Mouse (Mus musculus) liver, embryonic 13.5 days (tissue): ENCODE measurements around the gene Pgbd1. TPM values are rescaled to one million over a fixed set of nuclear protein-coding genes. Genes with fewer than 3 reads are reported as not detected.
A peak's percentile ranks its signal among the peaks of the same experiment; 100 is the strongest.

Source experiments
- ATAC-seq: fragments of 200-750 bp; cut with Nextera tagmentation; 2 replicates; pipeline ENCODE4 v1.8.0; 2017; ENCODE audit warnings: low read depth, mild to moderate bottlenecking, moderate number of reproducible peaks, moderate library complexity
- DNase-seq: peaks from one replicate; pipeline ENCODE4 v3.0.0; 2022
- H3K27ac ChIP-seq: fragments of 300-500 bp; sonication (generic); 2 replicates; pipeline ENCODE4 v1.5.1; 2015; ENCODE audit warnings: moderate library complexity, mild to moderate bottlenecking, inconsistent platforms
- H3K27me3 ChIP-seq: fragments of 300-500 bp; sonication (generic); 2 replicates; pipeline ENCODE4 v1.6.1; 2015; ENCODE audit warnings: mild to moderate bottlenecking, inconsistent platforms
- H3K36me3 ChIP-seq: fragments of 300-500 bp; sonication (generic); 2 replicates; pipeline ENCODE4 v1.6.1; 2015; ENCODE audit warnings: mild to moderate bottlenecking, inconsistent platforms
- H3K4me1 ChIP-seq: fragments of 300-500 bp; sonication (generic); replicated peaks from 2 replicates; pipeline ENCODE4 v1.6.1; 2015; ENCODE audit warnings: inconsistent platforms
- H3K4me2 ChIP-seq: fragments of 300-500 bp; sonication (generic); 2 replicates; pipeline ENCODE4 v1.6.1; 2015; ENCODE audit warnings: inconsistent platforms, mild to moderate bottlenecking, moderate library complexity
- H3K4me3 ChIP-seq: fragments of 300-500 bp; sonication (generic); replicated peaks from 2 replicates; pipeline ENCODE4 v1.5.1; 2015; ENCODE audit warnings: mild to moderate bottlenecking, inconsistent platforms
- H3K9ac ChIP-seq: fragments of 300-500 bp; sonication (generic); 2 replicates; pipeline ENCODE4 v1.6.1; 2015; ENCODE audit warnings: mild to moderate bottlenecking, inconsistent platforms
- H3K9me3 ChIP-seq: fragments of 300-500 bp; sonication (generic); replicated peaks from 2 replicates; pipeline ENCODE4 v1.6.1; 2016; ENCODE audit warnings: inconsistent platforms
- WGBS: fragments of 180-500 bp; shearing (Covaris S2); methylation state at CpG from one replicate; pipeline ENCODE4 v1.1.7; 2015; ENCODE audit not compliant: insufficient replicate concordance; 5-methylcytosine and 5-hydroxymethylcytosine counted together
- polyA plus RNA-seq: library from polyadenylated mRNA; unstranded; fragments of >200 nt; fragmentation: Nextera tagmentation; extraction: Ambion mirVana; gene quantifications from 2 replicates; pipeline ENCODE4 v1.2.1, GENCODE M21; 2015

The Pgbd1 gene
- polyA plus RNA-seq, 1 experiment from 2014 or later: 1.6 TPM

DNA sequence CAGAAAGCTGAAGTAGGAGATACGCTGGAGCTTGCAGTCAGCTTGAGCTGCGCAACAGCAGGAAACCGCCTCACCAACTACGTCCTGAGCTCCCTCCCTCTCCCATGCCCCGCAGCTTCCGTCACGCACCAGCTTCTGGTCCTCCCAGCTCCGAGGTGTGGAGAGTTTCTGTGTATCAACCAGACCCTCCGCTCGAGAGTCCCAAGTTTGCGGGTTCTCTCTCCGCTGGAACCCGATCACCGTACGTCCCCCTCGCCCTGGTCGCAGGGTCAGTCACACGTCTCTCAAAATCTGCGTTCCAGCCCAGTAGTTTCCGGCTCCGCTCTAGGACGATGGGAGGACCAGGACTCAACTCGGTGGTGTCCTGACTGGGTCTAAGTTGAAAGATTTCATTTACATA is 12.6 kb upstream of the Pgbd1 start, which contains the start of gene Zscan26:
TSS of gene Zscan26 (minus strand) at position 282 of the 400 bp plus-strand sequence.
- Histone ChIP-seq H3K27ac (0 out of 2 replicates have a peak within 1 kb of the TSS, but pooled peaks have one; percentile 47), H3K36me3 (peaks cover 7% of the 10 kb centered on the region; the same call in 1 of the 2 replicates), H3K4me2 (peak within 1 kb of the TSS; percentile 69), H3K4me3 (peak within 1 kb of the TSS; percentile 70), H3K27me3 (peaks cover 19% of the 10 kb centered on the region; the same call in 1 of the 2 replicates), H3K4me1 (peaks cover 26% of the 10 kb centered on the region), H3K9ac (peak within 1 kb of the TSS; percentile 73), H3K9me3 (no peaks in the 10 kb centered on the region)
- WGBS: under 1% methylated on average over 23 of the region's 23 CpGs
- peak; percentile 79 for ATAC-seq
- peak; percentile 64 for DNase-seq

DNA sequence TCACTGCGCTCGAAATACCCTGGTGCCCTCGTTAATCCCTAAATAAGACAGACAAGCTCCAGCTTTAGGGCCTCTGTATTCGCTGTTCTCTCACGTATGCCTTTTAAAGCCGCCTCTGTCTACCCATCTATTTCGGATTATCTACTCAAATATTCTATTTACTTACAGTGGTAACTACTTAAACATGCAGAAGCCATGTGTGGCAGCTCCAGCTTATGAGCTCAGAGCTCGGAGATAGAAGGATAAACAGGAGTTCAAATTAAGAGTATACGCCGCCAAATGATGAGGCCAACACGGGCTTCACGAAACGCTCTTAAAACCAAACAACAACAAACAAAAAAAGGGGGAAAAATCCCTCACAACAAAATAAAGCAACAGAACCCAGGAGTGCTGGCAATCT is 12.2 kb upstream of the Pgbd1 start:
- H3K9ac ChIP-seq: peak overlapping the region; percentile 73
- ATAC-seq (peak; percentile 11), DNase-seq (no peak)
- peak overlapping the region; percentile 69 for H3K4me2 ChIP-seq
- H3K9me3 ChIP-seq: no peaks in the 10 kb centered on the region
- H3K4me1 ChIP-seq: peaks cover 30% of the 10 kb centered on the region
- H3K36me3 ChIP-seq: peaks cover 10% of the 10 kb centered on the region
- H3K4me3 ChIP-seq: peak overlapping the region; percentile 70
- H3K27ac ChIP-seq: 0 out of 2 replicates have a peak overlapping the region, but pooled peaks have one; percentile 47
- 3% methylated on average over 13 of the region's 13 CpGs for WGBS
- H3K27me3 ChIP-seq: peaks cover 19% of the 10 kb centered on the region; the same call in 1 of the 2 replicates

DNA sequence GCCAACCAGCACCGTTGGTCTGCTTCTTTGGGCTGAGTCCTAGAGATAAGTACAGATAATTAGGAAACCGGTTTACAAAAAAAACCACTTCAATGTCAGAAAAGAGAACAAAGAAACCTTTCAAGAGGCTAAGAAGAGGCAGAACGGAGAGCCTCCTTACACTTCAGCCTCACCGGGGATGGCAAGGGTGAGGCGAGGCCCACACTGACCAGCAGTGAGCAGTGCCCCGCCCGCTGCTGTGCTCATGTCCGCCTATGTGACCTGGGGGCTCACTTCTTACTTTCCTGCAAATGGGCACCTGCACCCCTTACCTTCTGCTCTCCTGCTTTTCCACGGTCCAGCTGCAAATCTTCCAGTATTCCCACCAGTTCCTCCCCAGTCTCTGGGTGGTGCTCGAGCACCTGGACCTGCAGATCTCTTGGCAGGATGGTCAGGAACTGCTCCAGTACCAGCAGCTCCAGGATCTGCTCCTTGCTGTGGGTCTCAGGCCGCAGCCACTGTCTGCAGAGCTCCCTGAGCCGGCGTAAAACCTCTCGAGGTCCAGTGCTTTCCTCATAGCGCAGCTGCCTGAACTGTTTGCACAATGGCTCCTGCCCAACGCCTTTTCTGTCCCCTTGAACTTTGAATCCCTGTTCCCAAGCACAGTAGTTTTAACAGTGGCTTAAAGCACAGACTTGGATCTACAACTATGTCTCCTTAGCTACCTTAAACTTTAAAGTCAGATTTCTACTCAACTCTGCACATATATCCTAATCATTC is 7.2 kb upstream of the Pgbd1 start:
- ATAC-seq: no peak
- 72% methylated on average over 16 of the region's 16 CpGs for WGBS
- no peak for DNase-seq
- Histone ChIP-seq H3K9me3 (no peaks in the 10 kb centered on the region), H3K36me3 (peaks cover 46% of the 10 kb centered on the region), H3K9ac (no peak overlapping the region), H3K4me2 (0 out of 2 replicates have a peak overlapping the region, but pooled peaks have one; percentile 11), H3K4me1 (peaks cover 35% of the 10 kb centered on the region), H3K4me3 (no peak overlapping the region), H3K27me3 (no peaks in the 10 kb centered on the region), H3K27ac (peak overlapping the region; percentile 48; the same call in 1 of the 2 replicates)

DNA sequence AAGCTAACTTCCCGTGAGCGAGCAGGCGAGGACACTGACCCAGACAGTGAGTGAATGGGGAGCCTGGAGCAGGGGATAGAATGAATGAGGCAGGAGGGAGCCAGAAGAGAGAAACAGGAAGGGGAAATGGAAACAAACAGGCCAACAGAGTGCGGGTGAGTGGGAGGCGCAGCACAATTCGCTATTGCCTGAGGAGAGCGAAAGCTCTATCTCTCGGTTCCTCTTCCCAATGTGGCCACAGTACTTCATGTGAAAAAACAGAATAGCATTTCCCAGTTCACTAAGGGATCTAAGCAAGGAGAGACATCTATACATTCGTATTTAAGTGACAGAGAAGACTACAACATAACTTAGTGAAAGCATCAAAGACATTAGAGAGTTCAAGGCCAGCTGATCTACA is 5.9 kb upstream of the Pgbd1 start:
- DNase-seq: no peak
- 78% methylated on average over 9 of the region's 9 CpGs for WGBS
- H3K27ac ChIP-seq: no peak overlapping the region
- no peaks in the 10 kb centered on the region for H3K27me3 ChIP-seq
- H3K9me3 ChIP-seq: no peaks in the 10 kb centered on the region
- H3K36me3 ChIP-seq: peaks cover 46% of the 10 kb centered on the region
- no peak for ATAC-seq
- no peak overlapping the region for H3K9ac ChIP-seq
- H3K4me3 ChIP-seq: no peak overlapping the region
- peaks cover 23% of the 10 kb centered on the region for H3K4me1 ChIP-seq
- no peak overlapping the region for H3K4me2 ChIP-seq

DNA sequence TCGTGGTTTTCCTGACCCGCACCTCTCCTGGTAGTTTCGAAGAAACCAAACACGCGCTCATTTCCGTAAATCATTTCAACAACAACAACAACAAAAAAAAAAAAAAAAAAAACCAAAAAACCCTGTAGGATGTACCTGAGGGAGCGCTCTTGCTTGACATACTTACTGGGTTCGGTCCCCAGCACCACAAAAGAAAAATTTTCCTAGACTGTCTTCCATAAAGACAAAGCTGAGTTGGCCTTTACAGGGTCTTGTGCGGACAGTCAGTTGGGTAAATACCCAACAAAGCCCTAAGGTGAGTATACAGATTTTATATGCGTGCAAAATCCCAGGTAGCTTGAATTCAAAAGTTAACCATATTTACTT is 332 bp upstream of the Pgbd1 start:
- H3K4me2 ChIP-seq: peak overlapping the region; percentile 76
- WGBS: 19% methylated on average over 10 of the region's 10 CpGs
- H3K27ac ChIP-seq: peak overlapping the region; percentile 47
- DNase-seq (no peak), ATAC-seq (no peak)
- H3K4me1 ChIP-seq: peaks cover 16% of the 10 kb centered on the region
- H3K36me3 ChIP-seq: peaks cover 21% of the 10 kb centered on the region
- H3K4me3 ChIP-seq: peak overlapping the region; percentile 62
- no peaks in the 10 kb centered on the region for H3K9me3 ChIP-seq
- no peaks in the 10 kb centered on the region for H3K27me3 ChIP-seq
- peak overlapping the region; percentile 73 for H3K9ac ChIP-seq

DNA sequence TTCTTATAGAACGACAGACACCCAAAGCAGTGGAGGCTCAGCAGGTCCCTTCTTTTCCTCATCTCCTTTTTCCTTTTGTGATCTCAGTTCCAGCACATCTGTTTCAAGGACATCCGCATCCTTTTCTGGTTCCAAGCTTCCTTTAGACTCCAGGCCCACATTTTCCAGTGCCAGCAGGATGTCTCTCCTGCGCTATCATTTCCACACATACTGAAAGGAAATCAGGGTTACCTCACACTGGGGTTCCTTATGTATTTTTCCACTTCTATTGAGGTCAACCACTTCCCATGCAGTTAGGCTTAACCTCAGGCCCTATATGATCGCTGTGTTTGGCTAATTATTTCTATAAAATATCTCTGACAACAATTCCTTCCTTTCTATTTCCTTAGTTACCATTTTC is 5.4 kb downstream of the Pgbd1 start:
- Histone ChIP-seq H3K4me1 (peaks cover 8% of the 10 kb centered on the region), H3K9ac (no peak overlapping the region), H3K36me3 (no peaks in the 10 kb centered on the region), H3K27ac (no peak overlapping the region), H3K27me3 (no peaks in the 10 kb centered on the region), H3K4me3 (no peak overlapping the region), H3K9me3 (no peaks in the 10 kb centered on the region), H3K4me2 (no peak overlapping the region)
- WGBS: 68% methylated on average over 4 of the region's 4 CpGs
- no peak for ATAC-seq
- no peak for DNase-seq

DNA sequence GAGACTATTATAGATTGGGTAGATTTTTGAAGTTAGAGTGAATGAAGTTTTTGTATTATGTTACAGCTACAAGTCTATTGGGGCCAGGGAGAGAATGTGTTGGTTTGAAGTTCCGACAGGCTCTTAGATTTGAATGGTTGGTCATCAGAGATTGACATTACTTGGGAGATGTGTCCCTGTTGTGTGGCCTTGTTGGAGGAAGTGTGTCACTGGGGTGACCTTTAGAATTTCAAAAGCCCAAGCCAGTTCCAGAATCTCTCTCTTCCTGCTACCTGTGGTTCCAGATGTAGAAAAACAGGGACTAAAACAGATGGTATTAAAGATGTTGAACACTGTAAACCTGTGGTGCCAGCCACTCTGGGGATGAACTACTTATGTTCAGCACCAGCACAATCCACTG is 13.2 kb downstream of the Pgbd1 start:
- Histone ChIP-seq H3K36me3 (no peaks in the 10 kb centered on the region), H3K9me3 (no peaks in the 10 kb centered on the region), H3K4me3 (no peak overlapping the region), H3K27ac (no peak overlapping the region), H3K4me2 (no peak overlapping the region), H3K9ac (no peak overlapping the region), H3K27me3 (no peaks in the 10 kb centered on the region), H3K4me1 (peaks cover 17% of the 10 kb centered on the region)
- ATAC-seq: no peak
- WGBS: 93% methylated on average over 1 of the region's 1 CpGs
- DNase-seq: no peak

DNA sequence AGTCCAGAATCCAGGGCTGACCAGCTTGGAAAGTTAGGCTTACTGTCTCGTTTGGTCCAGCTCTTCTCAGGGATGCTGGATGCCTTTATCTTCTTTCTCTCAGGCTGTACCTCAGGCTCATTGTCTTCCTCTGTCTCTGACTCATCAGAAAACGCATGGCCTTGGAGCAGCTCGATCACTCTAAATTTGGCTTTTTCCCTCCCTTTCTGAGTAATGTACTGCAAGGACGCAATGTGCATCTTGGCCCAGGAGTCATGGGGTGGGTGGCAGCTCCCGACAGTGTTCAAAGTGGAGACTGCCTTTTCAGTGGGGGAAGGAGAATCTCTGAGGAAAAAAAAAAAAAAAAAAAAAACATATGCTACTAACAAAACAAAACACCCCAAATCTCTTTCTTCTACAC is 17.6 kb downstream of the Pgbd1 start:
- Histone ChIP-seq H3K9ac (no peak overlapping the region), H3K27me3 (no peaks in the 10 kb centered on the region), H3K4me1 (peaks cover 45% of the 10 kb centered on the region), H3K9me3 (no peaks in the 10 kb centered on the region), H3K27ac (no peak overlapping the region), H3K4me2 (no peak overlapping the region), H3K4me3 (no peak overlapping the region), H3K36me3 (no peaks in the 10 kb centered on the region)
- DNase-seq (no peak), ATAC-seq (no peak)
- WGBS: 46% methylated on average over 5 of the region's 5 CpGs

DNA sequence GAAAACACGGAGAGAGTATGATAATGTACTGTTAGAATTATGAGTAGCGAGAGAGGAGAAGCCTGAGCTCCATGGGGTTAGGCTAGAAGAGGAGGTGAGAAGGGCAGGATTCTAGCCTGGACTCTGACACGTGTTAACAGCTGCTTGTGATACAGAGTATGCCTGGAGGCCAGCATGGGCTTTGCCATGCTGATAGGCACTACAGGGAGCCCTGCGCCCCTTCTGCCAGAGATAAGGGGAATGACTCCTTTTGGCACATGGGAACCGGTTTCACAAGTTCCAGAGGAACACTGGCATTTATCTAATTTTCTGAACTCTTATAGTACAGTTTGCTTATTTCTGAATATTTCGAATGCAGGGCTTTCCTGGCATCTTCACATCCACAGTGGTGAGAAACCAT is 22.0 kb downstream of the Pgbd1 start:
- H3K9me3 ChIP-seq: no peaks in the 10 kb centered on the region
- 19% methylated on average over 6 of the region's 6 CpGs for WGBS
- H3K9ac ChIP-seq: peak overlapping the region; percentile 59
- H3K27me3 ChIP-seq: no peaks in the 10 kb centered on the region
- H3K4me2 ChIP-seq: peak overlapping the region; percentile 49
- no peak overlapping the region for H3K4me3 ChIP-seq
- H3K4me1 ChIP-seq: peaks cover 83% of the 10 kb centered on the region
- ATAC-seq (peak; percentile 96), DNase-seq (peak; percentile 78)
- H3K27ac ChIP-seq: peak overlapping the region; percentile 92
- no peaks in the 10 kb centered on the region for H3K36me3 ChIP-seq

DNA sequence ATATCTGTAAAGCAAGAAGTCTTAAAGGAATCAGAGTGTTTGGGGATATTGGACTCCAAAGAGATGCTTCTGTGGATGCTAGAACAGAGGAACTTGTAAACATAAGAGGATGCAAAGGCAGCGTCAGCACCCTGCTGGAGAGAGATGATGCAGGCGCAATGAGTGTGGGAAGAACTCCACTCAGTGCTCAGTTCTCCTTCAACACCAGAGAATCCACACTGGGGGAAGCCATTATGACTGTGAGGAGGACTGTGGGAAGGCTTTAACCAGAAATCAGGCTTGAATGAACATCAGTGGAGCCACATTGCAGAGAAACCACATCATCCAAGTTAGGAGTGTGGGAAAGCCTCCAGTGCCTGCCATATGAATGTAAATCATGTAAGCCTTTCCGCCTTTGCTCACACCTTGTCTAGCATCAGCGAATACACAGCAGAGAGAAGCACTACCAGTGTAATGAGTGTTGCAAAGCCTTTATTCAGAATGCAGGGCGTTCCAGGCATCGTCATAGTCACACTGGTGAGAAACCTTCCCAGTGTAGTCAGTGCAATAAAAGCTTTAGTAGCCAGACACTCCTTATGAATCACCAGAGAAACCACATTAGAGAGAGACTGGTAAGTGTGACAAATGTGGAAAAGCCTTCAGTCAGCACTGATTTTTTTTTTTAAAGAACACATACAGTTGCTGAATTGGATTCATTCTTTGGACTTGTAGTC is 23.4 kb downstream of the Pgbd1 start:
- H3K4me1 ChIP-seq: peaks cover 82% of the 10 kb centered on the region
- H3K27me3 ChIP-seq: no peaks in the 10 kb centered on the region
- H3K27ac ChIP-seq: peak overlapping the region; percentile 65
- ATAC-seq: no peak
- WGBS: 79% methylated on average over 6 of the region's 6 CpGs
- H3K4me3 ChIP-seq: no peak overlapping the region
- H3K9me3 ChIP-seq: no peaks in the 10 kb centered on the region
- peak overlapping the region; percentile 23; the same call in 1 of the 2 replicates for H3K9ac ChIP-seq
- H3K36me3 ChIP-seq: no peaks in the 10 kb centered on the region
- DNase-seq: no peak
- H3K4me2 ChIP-seq: no peak overlapping the region

DNA sequence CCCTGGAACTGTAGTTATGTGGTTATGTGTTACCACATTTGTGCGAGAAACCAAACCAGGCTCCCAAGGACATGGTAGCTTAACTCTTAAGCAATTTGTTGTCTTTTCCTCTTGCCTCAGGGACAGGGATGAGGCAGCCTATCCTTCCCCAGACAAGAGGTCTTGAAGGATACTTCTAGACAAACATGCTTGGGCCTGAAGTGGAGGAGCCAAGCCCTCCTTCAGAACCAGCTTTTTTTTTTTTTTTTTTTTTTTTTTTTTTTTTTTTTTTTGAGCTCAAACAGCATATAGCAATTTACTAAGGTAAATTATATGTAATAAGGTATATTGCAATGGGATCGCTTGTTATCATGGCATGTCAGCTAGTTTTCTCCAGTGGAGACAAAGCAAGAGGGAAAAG is 25.1 kb downstream of the Pgbd1 start:
- H3K9ac ChIP-seq: peak overlapping the region; percentile 45
- ATAC-seq (no peak), DNase-seq (no peak)
- peak overlapping the region; percentile 98 for H3K27ac ChIP-seq
- 65% methylated on average over 2 of the region's 2 CpGs for WGBS
- peaks cover 82% of the 10 kb centered on the region for H3K4me1 ChIP-seq
- peak overlapping the region; percentile 56; the same call in 1 of the 2 replicates for H3K4me2 ChIP-seq
- no peak overlapping the region for H3K4me3 ChIP-seq
- no peaks in the 10 kb centered on the region for H3K36me3 ChIP-seq
- no peaks in the 10 kb centered on the region for H3K27me3 ChIP-seq
- H3K9me3 ChIP-seq: no peaks in the 10 kb centered on the region
